Mouse (Mus musculus): ENCODE measurements at regions not wholly inside any gene's neighbourhood (a gene's known extent, or its start where the extent isn't known, plus 50 kb on each side); places are given as distances from the start of the nearest gene placed in this dataset.
A peak's percentile ranks its signal among the peaks of the same experiment; 100 is the strongest.

DNA sequence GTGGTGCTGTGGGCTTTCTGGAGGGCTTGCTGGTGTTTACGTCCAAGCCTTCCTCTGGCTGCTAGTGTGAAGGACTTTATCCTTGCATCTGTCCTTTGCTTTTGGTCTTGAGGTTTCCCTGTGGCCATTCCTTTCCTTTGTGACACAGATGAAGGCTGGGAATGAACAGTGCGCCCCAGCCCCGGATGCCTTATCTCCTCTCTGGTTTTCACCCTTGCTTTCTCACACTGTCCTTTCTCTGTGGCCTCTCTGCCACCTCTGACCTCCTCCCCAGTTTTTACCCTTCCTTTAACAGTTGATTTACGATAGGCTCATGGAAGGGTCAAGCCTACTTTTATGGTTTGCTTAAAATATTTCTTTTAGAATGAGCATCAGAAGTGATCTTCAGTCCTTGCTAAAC lies 53.2 kb downstream of the Gas1 start:
- DNase-seq (ENCODE audit: low spot score), result no peak
- Histone ChIP-seq H3K27ac (ENCODE audit: low read depth, low read length) (no peak overlapping the region), H3K4me2 (no peak overlapping the region), H3K36me3 (ENCODE audit: control insufficient read depth, insufficient read depth, low read length) (no peaks in the 10 kb centered on the region), H3K4me3 (ENCODE audit: low read depth, low read length) (no peak overlapping the region), H3K27me3 (replicated peaks; ENCODE audit: control insufficient read depth, insufficient read depth, low read length) (no peaks in the 10 kb centered on the region), H3K4me1 (replicated peaks; ENCODE audit: control insufficient read depth, insufficient read depth, low read length) (0 out of 2 replicates have a peak, but pooled peaks cover 2% of the 10 kb centered on the region), H3K9ac (ENCODE audit: low read depth, low read length) (no peak overlapping the region), H3K9me3 (ENCODE audit: control insufficient read depth, low read length) (no peaks in the 10 kb centered on the region)
- 29% methylated on average over 4 of the region's 4 CpGs for WGBS
- ATAC-seq (replicated peaks; ENCODE audit: low FRiP score), result no peak

DNA sequence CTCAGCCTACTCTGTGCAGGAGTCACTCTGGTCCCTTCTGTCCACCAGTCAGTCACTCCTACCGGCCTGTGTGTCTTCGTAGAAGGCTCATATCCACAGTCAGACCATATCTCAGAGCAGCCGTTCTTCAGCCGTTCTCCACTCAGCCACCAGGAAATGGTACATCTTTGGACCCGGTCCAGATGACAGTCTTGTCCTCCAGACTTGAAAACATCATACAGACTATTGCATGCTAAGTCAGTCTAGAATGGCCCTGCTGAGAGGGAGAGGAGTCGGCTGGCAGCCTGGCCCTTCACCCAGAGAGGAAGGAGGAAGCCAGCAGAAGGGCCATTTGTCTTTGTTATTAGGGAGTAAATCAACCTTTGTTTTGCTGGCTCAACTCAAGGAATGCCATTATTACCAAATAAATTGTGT lies 54.0 kb downstream of the Gas1 start:
- 45% methylated on average over 6 of the region's 6 CpGs for WGBS
- H3K27ac ChIP-seq (ENCODE audit: low read depth, low read length), result no peak overlapping the region
- H3K36me3 ChIP-seq (ENCODE audit: control insufficient read depth, insufficient read depth, low read length), result no peaks in the 10 kb centered on the region
- no peaks in the 10 kb centered on the region for H3K9me3 ChIP-seq (ENCODE audit: control insufficient read depth, low read length)
- no peak overlapping the region for H3K4me3 ChIP-seq (ENCODE audit: low read depth, low read length)
- DNase-seq (ENCODE audit: low spot score) (no peak), ATAC-seq (replicated peaks; ENCODE audit: low FRiP score) (no peak)
- no peaks in the 10 kb centered on the region for H3K27me3 ChIP-seq (replicated peaks; ENCODE audit: control insufficient read depth, insufficient read depth, low read length)
- H3K9ac ChIP-seq (ENCODE audit: low read depth, low read length), result no peak overlapping the region
- H3K4me2 ChIP-seq, result no peak overlapping the region
- H3K4me1 ChIP-seq (replicated peaks; ENCODE audit: control insufficient read depth, insufficient read depth, low read length), result 0 out of 2 replicates have a peak, but pooled peaks cover 2% of the 10 kb centered on the region

DNA sequence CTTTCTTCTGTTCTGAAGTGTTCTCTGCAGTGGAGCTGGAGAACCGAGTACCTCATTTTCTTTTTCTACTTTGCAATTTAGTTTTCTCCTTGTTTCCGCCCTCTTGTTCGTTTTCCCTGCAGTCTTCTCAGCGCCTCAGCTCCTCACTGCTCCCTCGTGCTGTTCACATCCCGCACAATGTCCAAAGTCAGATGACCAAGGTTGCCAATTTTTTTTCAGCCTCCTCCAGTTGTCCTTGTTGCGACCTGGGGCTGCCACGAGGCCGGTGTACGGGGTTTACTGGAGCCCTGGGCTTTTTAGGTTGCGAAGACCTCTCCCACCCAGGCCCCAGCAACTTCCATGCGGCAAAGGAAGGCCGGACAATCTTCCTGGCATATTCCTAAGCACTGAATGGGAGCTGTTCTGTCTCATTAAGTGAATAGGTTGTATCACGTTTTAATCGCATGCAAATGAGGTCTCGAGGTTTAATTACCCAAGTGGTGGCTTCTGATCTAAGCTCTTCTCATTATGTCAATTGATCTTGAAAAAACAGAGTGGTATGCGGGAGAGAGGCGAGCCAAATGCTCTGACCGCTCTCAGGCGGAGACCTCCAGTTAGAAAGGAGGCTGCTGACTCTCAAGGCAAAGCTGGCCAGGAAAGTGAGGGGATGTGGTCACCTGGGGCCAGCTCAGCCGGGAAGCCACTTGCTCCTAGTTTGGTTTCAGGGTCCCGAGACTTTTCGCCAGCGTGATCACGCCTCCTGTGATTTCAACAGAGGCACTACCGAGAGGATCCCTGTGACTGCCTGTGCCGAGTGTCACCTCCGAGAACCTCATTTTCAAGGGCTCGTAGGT lies 54.6 kb downstream of the Gas1 start:
- ATAC-seq (replicated peaks; ENCODE audit: low FRiP score), result no peak
- H3K27me3 ChIP-seq (replicated peaks; ENCODE audit: control insufficient read depth, insufficient read depth, low read length), result no peaks in the 10 kb centered on the region
- no peak for DNase-seq (ENCODE audit: low spot score)
- no peak overlapping the region for H3K9ac ChIP-seq (ENCODE audit: low read depth, low read length)
- H3K36me3 ChIP-seq (ENCODE audit: control insufficient read depth, insufficient read depth, low read length), result no peaks in the 10 kb centered on the region
- no peak overlapping the region for H3K4me2 ChIP-seq
- WGBS, result 55% methylated on average over 29 of the region's 29 CpGs
- no peaks in the 10 kb centered on the region for H3K9me3 ChIP-seq (ENCODE audit: control insufficient read depth, low read length)
- H3K4me1 ChIP-seq (replicated peaks; ENCODE audit: control insufficient read depth, insufficient read depth, low read length), result 0 out of 2 replicates have a peak, but pooled peaks cover 2% of the 10 kb centered on the region
- no peak overlapping the region for H3K27ac ChIP-seq (ENCODE audit: low read depth, low read length)
- H3K4me3 ChIP-seq (ENCODE audit: low read depth, low read length), result no peak overlapping the region

DNA sequence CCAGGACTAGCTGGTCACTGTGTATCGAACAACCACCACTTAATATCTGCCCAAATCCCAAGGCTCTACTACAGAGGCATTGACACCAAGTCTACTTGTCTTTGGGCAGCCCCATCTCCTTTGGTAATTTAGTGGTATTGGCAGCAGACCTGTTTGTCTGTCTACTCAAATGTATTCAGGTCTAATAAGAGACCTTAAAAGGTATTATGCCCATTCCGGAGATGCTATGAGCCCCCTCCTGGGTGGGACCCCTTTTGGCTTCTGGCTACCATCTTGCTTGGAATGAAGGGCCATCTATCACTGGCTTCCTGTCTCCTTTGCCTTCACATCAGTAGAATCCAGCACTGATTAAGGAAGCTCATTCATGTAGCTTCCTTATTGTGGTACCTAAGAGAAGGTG lies 65.7 kb downstream of the Gas1 start:
- Histone ChIP-seq H3K4me1 (replicated peaks; ENCODE audit: control insufficient read depth, insufficient read depth, low read length) (no peaks in the 10 kb centered on the region), H3K27me3 (replicated peaks; ENCODE audit: control insufficient read depth, insufficient read depth, low read length) (no peaks in the 10 kb centered on the region), H3K4me2 (no peak overlapping the region), H3K4me3 (ENCODE audit: low read depth, low read length) (no peak overlapping the region), H3K36me3 (ENCODE audit: control insufficient read depth, insufficient read depth, low read length) (no peaks in the 10 kb centered on the region), H3K9me3 (ENCODE audit: control insufficient read depth, low read length) (no peaks in the 10 kb centered on the region), H3K9ac (ENCODE audit: low read depth, low read length) (no peak overlapping the region), H3K27ac (ENCODE audit: low read depth, low read length) (no peak overlapping the region)
- ATAC-seq (replicated peaks; ENCODE audit: low FRiP score) (no peak), DNase-seq (ENCODE audit: low spot score) (no peak)
- 92% methylated on average over 2 of the region's 2 CpGs for WGBS

DNA sequence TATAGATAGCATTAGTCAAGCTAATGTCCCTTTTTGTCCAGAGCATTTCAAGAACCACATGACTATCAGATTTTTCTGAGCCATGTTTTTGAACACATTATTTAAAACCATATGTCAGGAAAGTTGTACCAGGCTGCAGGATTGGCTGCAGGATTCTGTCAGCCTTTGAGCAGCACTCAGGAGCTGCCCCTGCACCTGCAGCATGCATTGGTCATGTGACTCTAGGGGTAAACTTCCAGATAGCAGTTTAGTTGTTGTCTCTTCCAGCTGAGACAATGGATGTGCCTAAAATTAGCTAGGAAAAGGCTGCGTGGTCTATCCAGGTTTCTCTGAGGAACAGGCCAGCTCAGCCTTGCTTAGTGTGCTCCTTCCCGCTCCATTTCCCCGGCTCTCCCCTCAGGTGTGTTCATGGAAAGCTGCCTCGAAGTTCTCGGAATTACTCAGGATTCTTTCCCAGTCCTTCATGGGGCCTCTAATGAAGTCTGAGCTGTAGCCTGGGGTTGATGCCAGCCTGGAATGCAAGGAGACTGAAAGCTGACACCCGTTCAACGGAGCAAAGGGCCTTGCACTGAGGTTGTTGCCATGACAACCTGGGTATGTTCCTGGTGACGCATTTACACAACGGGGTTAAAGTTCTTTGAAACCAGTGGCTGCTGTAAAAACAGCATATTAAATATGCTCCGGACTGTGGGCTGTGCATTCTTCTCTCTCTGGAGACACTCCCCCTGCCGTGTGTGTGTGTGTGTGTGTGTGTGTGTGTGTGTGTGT lies 66.9 kb downstream of the Gas1 start:
- Histone ChIP-seq H3K27ac (ENCODE audit: low read depth, low read length) (peak overlapping the region; percentile 71), H3K9me3 (ENCODE audit: control insufficient read depth, low read length) (no peaks in the 10 kb centered on the region), H3K4me1 (replicated peaks; ENCODE audit: control insufficient read depth, insufficient read depth, low read length) (no peaks in the 10 kb centered on the region), H3K4me2 (0 out of 2 replicates have a peak overlapping the region, but pooled peaks have one; percentile 18), H3K9ac (ENCODE audit: low read depth, low read length) (no peak overlapping the region), H3K36me3 (ENCODE audit: control insufficient read depth, insufficient read depth, low read length) (no peaks in the 10 kb centered on the region), H3K4me3 (ENCODE audit: low read depth, low read length) (no peak overlapping the region), H3K27me3 (replicated peaks; ENCODE audit: control insufficient read depth, insufficient read depth, low read length) (no peaks in the 10 kb centered on the region)
- no peak for DNase-seq (ENCODE audit: low spot score)
- 21% methylated on average over 11 of the region's 11 CpGs for WGBS
- peak; percentile 68 for ATAC-seq (replicated peaks; ENCODE audit: low FRiP score)

DNA sequence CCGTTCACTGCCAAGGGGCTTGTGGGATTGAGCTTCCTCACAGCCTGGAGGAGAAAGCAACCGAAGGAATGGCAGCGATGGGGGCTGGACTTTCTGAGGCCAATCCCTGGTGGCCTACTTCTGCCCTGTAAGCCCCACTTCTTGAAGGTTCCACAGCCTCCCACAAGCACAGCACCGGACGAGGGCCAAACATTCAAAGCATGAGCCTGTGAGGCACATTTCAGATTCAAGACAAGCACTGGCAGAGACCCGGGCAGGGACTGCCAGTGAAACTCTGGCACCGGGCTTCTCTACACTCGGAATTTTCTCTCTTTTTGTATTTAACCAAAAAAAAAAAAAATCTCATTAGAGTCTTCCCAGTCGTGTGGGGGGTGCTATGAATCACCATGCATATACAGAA lies 71.9 kb downstream of the Gas1 start:
- no peaks in the 10 kb centered on the region for H3K27me3 ChIP-seq (replicated peaks; ENCODE audit: control insufficient read depth, insufficient read depth, low read length)
- H3K36me3 ChIP-seq (ENCODE audit: control insufficient read depth, insufficient read depth, low read length), result no peaks in the 10 kb centered on the region
- DNase-seq (ENCODE audit: low spot score) (no peak), ATAC-seq (replicated peaks; ENCODE audit: low FRiP score) (no peak)
- H3K9me3 ChIP-seq (ENCODE audit: control insufficient read depth, low read length), result no peaks in the 10 kb centered on the region
- WGBS, result 84% methylated on average over 9 of the region's 9 CpGs
- H3K27ac ChIP-seq (ENCODE audit: low read depth, low read length), result no peak overlapping the region
- H3K4me1 ChIP-seq (replicated peaks; ENCODE audit: control insufficient read depth, insufficient read depth, low read length), result no peaks in the 10 kb centered on the region
- no peak overlapping the region for H3K4me2 ChIP-seq
- no peak overlapping the region for H3K4me3 ChIP-seq (ENCODE audit: low read depth, low read length)
- H3K9ac ChIP-seq (ENCODE audit: low read depth, low read length), result no peak overlapping the region

DNA sequence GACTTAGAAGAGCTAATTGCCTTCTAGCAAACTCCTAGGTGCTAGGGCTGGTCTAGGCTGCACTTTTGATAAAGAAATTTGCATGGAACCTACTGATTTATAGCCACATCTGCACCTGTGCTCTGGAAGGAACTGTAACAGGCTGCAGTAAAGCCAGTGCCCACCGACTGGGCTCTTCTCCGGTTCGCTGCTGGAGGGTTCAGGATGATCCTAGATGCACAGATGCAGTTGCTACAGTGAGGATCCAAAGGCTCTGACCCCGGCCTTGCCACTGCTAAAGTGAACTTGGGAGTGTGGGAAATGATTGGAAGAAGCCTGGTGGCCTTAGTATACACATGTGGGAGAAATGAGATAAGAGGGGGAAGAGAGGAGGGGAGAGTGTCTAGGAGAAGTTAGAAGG lies 75.5 kb downstream of the Gas1 start:
- H3K4me3 ChIP-seq (ENCODE audit: low read depth, low read length), result no peak overlapping the region
- H3K27me3 ChIP-seq (replicated peaks; ENCODE audit: control insufficient read depth, insufficient read depth, low read length), result no peaks in the 10 kb centered on the region
- DNase-seq (ENCODE audit: low spot score) (no peak), ATAC-seq (replicated peaks; ENCODE audit: low FRiP score) (no peak)
- no peaks in the 10 kb centered on the region for H3K4me1 ChIP-seq (replicated peaks; ENCODE audit: control insufficient read depth, insufficient read depth, low read length)
- H3K4me2 ChIP-seq, result no peak overlapping the region
- H3K9me3 ChIP-seq (ENCODE audit: control insufficient read depth, low read length), result no peaks in the 10 kb centered on the region
- no peak overlapping the region for H3K27ac ChIP-seq (ENCODE audit: low read depth, low read length)
- H3K9ac ChIP-seq (ENCODE audit: low read depth, low read length), result no peak overlapping the region
- H3K36me3 ChIP-seq (ENCODE audit: control insufficient read depth, insufficient read depth, low read length), result no peaks in the 10 kb centered on the region
- WGBS, result 57% methylated on average over 4 of the region's 4 CpGs

DNA sequence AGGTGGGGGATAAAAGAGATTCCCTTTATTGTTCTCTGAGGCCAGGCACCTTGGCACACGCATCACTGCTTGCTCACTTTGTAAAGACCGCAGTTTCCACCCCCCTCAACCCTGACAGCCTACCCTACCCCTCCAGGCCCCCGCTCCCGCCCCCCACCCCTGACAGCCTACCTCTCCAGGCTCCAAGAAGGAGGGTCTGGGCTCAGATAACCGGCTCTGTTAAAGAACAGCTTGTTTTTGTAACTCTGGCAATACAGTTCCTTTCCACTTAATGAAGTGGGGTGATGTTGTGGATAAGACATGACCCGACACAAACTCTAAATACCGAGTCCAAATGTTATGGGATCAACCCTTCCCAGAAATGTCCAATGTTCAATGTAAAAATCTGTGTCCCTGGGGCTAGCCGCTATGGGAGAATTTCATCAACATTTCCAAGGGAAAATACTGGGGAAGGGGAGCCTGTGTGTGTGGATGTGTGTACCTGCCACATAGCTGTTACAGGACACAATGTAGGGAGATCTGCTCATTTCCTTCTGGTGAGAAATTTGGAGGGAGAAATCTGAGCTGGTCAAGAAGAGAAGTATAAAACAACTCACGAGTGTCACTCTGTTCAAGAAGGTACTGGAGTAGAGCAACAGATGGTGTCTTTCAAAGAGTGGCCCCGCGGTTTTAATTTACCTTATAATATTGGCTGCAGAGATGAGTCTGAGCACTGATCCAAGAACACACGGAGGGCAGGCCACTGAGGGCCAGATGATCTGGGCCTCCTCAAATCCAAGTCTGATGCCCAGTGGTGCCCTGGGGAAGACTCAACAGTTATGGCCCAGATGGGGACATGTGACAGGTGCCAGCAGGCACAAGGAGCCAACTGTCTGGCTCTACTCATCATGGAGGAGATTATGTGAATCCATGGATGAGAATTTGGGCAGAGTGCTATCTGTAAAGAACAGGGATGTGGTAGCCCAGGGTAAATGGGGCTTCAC lies 76.7 kb downstream of the Gas1 start:
- no peak for DNase-seq (ENCODE audit: low spot score)
- Histone ChIP-seq H3K4me2 (no peak overlapping the region), H3K9ac (ENCODE audit: low read depth, low read length) (no peak overlapping the region), H3K4me1 (replicated peaks; ENCODE audit: control insufficient read depth, insufficient read depth, low read length) (no peaks in the 10 kb centered on the region), H3K27ac (ENCODE audit: low read depth, low read length) (no peak overlapping the region), H3K4me3 (ENCODE audit: low read depth, low read length) (no peak overlapping the region), H3K36me3 (ENCODE audit: control insufficient read depth, insufficient read depth, low read length) (no peaks in the 10 kb centered on the region), H3K27me3 (replicated peaks; ENCODE audit: control insufficient read depth, insufficient read depth, low read length) (no peaks in the 10 kb centered on the region), H3K9me3 (ENCODE audit: control insufficient read depth, low read length) (no peaks in the 10 kb centered on the region)
- no peak for ATAC-seq (replicated peaks; ENCODE audit: low FRiP score)
- WGBS, result 72% methylated on average over 12 of the region's 12 CpGs
